Mouse (Mus musculus) embryo, embryonic 11 days (tissue): Measurements from ENCODE around the gene Dnajc14.

Experiments
- DNase-seq: peaks from one replicate; pipeline ENCODE4 v3.0.0-alpha.2; 2015

The Dnajc14 gene

DNA sequence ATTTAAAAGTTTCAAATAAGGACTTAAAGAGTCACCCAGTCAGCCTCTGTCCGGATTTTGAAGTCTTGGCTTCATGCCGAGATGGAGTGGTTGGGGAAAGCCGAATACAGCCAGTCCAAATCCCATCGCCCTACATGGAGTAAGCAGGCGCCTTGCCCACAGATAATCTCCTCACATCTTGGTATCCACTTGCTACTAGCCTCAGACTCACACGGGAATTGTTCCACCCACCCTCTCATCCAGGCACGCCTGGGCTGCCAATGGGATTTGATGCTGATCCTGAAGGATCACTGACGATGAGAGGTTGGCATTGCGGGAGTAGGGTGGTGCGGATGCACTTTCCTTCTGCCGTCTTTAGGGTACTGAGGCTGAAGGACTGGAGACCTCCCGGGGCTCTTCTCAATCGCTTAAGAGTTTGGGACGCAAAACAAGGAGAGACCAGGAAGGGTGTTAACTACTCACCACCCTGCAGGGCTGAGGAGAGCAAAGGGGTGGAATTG lies at the start of gene Dnajc14:
Gene Dnajc14 (plus strand): TSS at position 292 of the 500 bp plus-strand sequence.
- peak; percentile 59 for DNase-seq

DNA sequence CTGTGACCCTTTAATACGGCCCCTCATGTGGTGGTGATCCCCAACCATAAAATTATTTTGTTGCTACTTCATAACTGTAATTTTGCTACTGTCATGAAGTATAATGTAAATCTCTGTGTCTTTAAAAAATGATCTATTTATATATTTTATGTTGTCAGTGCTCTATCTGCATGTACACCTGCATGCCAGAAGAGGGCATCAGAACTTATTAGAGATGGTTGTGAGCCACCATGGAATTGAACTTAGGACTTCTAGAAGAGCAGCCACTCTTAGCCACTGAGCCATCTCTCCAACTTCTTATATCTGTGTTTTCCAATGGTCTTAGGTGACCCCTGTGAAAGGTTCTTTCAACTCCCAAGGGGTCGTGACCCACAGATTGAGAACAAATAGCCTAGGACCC lies 31.0 kb upstream of the Dnajc14 start:
- peak; percentile 34 for DNase-seq

DNA sequence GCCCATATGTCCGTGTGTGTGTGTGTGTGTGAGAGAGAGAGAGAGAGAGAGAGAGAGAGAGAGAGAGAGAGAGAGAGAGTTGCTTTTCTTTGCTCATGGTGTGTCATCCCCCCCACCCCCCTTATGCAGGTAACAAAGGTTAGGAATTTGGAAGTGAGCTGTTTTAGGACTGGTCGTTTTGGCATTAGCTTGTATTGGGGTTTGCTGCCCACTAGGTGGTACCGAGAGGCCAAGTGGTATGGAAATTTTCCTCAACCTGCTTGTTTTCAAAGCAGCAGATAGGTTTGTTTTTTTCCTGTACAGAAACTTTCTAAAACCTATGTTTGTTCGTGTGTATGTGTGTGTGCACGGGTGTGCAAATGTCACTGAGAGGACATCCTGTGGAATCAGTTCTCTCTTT lies 30.2 kb upstream of the Dnajc14 start:
- peak; percentile 29 for DNase-seq

GRCm38 (mm10) chr10:128778441-128778840 lies 25.4 kb upstream of the Dnajc14 start:
- DNase-seq: no peak

DNA sequence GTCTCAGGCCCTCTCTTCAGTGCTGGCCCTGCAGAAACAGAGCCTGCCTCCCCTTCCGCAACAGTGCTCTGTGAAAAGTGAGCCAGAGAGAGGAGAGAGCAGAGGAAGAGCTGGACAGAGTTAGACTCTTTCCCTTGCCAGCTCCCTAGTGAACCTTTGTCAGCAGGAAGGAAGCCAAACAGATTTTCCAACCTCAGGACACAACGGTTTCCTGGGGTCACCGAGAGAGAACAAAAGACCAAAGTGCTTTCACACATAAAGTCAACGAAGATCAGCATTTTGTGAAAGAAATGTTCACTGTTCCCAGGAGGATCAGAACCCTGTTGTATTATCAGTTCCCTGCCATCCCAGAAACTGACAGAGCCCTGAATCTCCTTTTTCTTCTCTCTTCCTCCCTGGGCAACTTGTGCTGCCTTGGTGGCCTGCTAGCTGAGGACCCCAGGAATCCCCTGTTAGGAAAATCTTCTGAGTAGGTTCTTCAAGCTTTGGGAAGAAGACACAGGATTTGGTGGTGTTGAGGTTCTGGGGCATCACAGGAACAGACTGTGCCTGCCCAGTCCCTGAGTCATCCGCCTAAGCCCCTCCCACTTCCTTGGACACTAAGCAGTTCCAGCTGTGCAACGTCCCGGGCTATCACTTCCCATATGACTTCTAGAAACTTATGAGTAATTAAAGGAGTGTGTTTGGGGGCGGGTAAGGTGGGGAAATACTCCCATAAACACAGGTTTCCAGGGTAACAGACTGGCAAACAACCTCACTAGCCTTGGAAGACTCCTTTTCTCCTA lies 24.7 kb upstream of the Dnajc14 start:
- DNase-seq: peak; percentile 82

- DNase-seq: no peak
These were observed 23.7 kb upstream of the Dnajc14 start for GRCm38 (mm10) chr10:128780200-128780599.

GRCm38 (mm10) chr10:128790398-128791124 lies 13.3 kb upstream of the Dnajc14 start, which contains the start of gene Mmp19:
Gene Mmp19, plus strand, starts transcription at chr10:128790910.
- DNase-seq: no peak

GRCm38 (mm10) chr10:128792041-128792440 lies 11.8 kb upstream of the Dnajc14 start:
- no peak for DNase-seq

GRCm38 (mm10) chr10:128793258-128793657 lies 10.6 kb upstream of the Dnajc14 start:
- DNase-seq: no peak

DNA sequence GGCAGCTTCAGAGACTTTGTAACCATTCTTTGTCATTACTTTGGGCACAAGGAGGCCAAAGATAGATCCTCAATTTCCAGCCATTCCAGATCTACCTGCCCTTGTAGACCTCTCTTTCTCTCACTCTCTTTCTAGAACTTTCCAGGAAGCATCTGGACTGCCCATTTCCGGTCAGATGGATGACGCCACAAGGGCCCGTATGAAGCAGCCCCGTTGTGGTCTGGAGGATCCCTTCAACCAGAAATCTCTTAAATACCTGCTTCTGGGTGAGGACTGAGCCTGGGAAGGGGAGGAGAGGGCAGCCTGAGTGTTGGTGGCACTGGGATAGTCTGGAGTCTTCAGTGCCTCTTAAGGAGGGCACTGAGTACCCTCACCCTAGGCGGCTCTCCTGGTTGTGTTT lies 9.5 kb upstream of the Dnajc14 start:
- DNase-seq: no peak

GRCm38 (mm10) chr10:128795581-128795980 lies 8.3 kb upstream of the Dnajc14 start:
- DNase-seq: no peak

DNA sequence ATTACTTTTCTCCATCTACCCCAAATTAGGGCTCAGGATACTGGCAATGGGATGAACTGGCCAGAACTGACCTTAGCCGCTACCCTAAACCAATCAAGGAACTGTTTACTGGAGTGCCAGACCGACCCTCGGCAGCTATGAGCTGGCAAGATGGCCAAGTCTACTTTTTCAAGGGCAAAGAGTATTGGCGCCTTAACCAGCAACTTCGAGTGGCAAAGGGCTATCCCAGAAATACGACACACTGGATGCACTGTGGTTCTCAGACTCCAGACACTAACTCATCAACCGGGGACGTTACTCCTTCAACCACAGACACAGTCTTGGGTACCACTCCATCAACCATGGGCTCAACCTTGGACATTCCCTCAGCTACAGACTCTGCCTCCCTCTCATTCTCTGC lies 5.2 kb upstream of the Dnajc14 start:
- no peak for DNase-seq

GRCm38 (mm10) chr10:128801981-128802495 lies 1.8 kb upstream of the Dnajc14 start:
- no peak for DNase-seq

DNA sequence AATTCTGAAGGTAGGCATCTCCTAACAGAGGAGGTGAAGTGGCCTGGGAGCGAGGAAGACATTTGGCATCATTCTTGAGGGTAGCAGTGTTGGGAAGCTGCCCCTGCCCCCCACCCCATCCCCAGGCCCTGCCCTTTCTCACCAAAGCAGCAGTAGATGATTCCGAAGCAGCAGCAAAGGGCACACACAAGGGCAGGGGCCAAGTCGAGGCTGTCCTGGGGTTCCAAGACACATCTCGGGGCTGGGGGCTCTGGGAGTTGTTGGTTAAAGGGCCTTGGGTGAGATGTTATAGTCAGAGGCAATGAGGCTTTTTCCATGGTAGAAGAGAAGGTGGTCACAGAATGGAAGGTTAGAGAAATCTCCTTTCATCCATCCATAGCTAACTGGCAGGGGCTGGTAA lies 906 bp upstream of the Dnajc14 start:
- no peak for DNase-seq

- peak; percentile 11 for DNase-seq
These were observed 501 bp upstream of the Dnajc14 start for GRCm38 (mm10) chr10:128803361-128803760.

- peak; percentile 84 for DNase-seq
These were observed 619 bp downstream of the Dnajc14 start, which contains the start of gene Tmem198b for GRCm38 (mm10) chr10:128804271-128805091. Gene Tmem198b, minus strand, starts transcription at chr10:128804370.

DNA sequence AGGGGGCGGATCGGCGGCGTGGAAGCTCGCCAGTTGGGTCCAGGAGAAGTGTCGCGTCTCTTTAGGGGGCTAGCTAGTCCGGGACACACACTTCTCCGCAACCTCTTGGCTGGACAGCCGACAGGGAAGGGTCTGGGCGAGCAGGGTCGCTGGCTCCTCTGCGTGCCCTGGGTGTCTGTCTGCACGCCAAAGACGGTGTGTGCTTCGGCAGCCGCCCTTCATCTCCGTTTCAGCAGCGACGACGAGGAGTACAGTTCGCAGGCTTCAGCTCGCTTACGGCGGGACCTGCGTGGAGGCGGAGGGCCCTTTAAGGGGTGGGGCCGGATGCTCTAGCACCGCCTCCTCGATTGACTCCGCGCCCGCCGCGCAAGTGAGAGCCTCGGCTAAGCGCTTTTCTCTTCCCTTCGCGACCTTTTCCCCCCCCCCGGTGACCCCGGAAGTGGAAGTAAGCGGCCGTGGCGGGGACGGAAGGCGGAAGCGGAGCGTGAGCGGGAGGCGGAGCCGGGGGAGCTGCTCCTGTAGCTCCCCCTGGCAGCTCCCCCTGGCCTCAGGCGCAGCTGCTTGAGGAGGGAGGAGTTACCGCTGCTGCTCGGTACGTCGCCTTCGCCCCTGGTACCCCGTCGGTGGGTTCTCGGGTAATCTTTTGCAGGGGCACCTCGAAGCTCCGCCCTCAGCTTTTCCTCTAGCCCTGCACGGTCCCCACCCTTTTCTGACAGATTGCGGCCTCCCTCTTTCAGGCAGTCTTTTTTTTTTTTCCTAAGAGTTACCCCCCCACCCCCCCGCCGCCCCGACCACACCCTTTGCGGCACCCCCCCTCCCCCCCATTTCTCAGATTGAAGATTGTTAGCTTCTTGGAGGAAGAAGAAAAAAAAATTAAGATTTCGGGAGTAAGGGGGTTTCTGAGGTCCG lies 1.5 kb downstream of the Dnajc14 start:
- DNase-seq: peak; percentile 99

DNA sequence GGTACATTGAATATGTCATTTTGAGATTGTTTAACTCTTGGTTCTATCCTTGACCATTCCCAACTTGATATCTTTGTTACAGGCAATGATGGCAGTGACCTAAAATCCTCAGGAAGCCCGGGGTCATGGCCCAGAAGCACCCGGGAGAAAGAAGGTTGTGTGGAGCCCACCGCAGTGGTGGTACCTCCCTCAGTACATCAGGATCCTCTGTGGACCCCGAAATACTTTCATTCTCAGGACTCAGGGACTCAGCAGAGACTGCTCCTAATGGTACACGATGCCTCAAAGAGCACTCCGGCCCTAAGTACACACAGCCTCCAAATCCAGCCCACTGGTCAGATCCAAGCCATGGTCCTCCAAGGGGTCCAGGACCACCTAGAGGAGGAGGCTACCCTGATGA lies 2.2 kb downstream of the Dnajc14 start:
- DNase-seq: no peak

- DNase-seq: no peak
These were observed 3.2 kb downstream of the Dnajc14 start for GRCm38 (mm10) chr10:128807018-128807417.

- no peak for DNase-seq
These were observed 13.2 kb downstream of the Dnajc14 start, which contains the start of gene Sarnp for GRCm38 (mm10) chr10:128817033-128817432. Gene Sarnp, plus strand, starts transcription at chr10:128817333.

DNA sequence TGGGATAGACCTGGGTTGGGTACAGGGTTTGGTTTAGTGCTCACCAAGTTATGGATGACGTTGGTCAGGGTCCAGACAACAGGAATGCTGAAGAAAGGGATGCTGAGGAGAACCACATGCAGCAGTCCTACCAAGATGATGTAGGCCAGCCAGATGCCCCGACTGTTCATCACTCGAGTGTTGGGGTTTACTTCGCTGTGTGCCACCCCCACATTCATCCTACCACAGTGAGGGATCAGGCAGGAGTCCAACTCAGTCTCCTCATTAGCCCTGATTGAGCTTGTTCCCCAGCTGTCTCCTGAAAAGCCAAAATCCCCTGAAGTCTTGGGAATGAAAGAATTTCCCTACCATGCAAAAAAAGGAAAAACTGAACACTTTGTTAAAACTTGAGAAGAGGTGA lies 16.4 kb downstream of the Dnajc14 start:
- no peak for DNase-seq
